Mouse (Mus musculus) mature B cell (primary cell): ENCODE results near the gene Spast.
"Not testable (repeated sequence)": the region's sequence is repeated elsewhere in the genome, so short reads cannot be mapped to it uniquely, and the experiment has no call there.

Experiments
- in situ Hi-C: fragments of 300-500 bp; cut with MboI; formaldehyde crosslinking; loops from 2 replicates; pipeline ENCODE4 v1.14.3; 2019

Gene Spast

GRCm38 (mm10) chr17:74338937-74339804 lies at the start of gene Spast:
Gene Spast (plus strand): TSS chr17:74338987.
- in situ Hi-C loops = no loop called here

DNA sequence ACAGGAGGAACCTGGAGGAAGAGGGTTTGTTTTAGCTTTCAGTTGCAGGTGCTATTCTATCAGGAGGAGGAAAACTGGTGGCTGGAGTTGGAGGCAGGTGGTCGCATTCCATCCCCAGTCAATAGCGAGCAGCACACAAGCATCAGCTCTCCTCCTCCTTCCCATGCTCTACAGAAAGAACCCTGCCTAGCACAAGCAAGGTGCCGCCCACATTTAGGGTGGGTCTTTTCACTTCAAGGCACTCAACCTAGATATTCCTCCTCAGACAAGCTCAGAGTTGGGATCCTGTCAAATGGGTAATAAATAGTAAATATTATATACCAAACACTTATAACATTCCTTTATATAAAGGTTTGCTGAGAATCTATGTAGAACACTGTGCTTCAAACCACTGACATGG lies 48.6 kb upstream of the Spast start:
- in situ Hi-C loops = no loop called here

GRCm38 (mm10) chr17:74290869-74291268 lies 47.9 kb upstream of the Spast start:
- in situ Hi-C loops = no loop called here

GRCm38 (mm10) chr17:74291640-74292361 lies 47.0 kb upstream of the Spast start:
- in situ Hi-C loops = no loop called here

DNA sequence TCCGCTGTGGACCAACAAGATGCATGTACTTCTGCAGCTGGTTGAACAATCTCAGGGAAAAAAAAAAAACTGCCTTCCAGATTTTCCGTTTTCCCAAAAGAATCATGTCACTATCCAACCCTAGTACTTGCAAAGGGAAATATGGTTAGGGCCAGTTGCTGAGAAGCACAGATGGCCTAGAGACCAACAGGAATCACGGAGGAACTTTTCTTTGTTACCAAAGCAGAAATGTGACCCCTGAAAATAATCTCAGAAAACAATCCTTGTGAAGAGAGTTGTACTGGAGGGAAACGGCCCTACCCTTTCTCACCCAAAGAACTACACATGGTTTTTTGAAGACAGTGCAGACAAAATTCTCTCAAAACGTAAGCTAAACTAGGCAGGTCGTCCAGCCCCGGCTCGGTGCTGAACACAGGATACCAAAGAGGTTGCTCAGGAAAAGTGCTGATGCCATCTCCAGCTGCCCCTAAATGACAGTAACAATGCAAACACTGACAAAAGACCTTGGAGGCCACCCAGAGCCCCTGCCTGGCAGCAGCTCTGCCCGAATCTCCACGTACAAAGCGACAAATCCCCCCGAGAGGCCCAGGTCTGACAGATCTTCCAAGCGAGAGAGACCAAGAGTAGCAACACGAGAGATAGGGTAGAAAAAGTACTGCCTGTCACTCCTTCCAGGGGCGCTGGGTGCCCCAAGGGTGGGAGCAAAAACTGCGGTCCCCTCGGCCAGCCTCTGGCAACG lies 44.9 kb upstream of the Spast start:
- in situ Hi-C loops = no loop called here

DNA sequence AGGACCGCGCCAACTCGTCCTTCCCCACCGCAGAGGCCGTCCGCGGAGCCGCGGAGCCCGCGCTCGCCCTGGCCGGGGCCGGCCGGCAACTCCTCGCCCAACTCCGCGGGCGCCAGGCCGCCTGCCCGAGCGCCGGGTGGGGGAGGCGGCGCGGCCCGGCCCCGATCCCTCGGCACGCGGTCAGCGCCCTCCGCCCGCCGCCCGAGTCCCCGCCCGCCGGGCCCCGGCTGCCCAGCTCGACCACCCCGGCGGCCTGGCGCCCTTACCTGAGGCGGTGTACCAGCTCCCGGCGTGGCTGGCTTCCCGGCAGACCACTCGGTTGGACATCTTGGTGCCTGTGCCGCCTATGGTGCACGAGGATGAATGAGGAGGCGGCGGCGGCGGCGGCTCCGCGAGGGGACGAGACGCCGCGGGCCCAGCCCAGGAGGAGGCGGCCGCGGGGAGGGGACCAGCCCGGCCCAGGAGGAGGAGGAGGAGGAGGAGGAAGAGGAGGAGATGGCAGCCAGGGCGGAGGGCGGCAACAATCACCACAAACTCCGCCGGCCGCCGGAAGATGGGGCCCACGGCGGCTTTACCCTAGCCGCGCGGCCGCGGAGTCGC lies 44.3 kb upstream of the Spast start:
- in situ Hi-C loops = no loop called here

- in situ Hi-C loops = no loop called here
Observed at GRCm38 (mm10) chr17:74295026-74295970, 43.5 kb upstream of the Spast start, which contains the start of gene Memo1. Gene Memo1 (minus strand): TSS chr17:74295521.

GRCm38 (mm10) chr17:74296076-74296823 lies 42.5 kb upstream of the Spast start:
- in situ Hi-C loops = no loop called here

GRCm38 (mm10) chr17:74296991-74297390 lies 41.8 kb upstream of the Spast start:
- in situ Hi-C loops = not testable (repeated sequence)

DNA sequence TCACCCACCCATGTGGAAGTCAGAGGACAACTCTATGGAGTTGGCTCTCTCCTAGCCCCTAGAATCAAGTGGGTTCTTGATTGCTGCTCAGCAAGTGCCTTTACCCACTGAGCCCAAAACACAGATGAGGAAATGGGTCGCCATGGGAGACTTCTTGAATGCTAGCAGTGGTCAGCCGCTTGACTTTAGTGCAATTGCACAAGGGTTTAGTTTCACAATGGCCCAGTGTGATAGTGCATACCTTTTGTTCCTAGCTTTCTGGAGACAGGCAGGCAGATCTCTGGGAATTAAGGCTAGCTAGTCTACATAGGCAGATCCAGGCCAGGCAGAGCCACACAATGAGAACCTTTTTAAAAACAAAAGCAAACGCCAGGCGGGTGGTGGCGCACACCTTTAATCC lies 38.7 kb upstream of the Spast start:
- in situ Hi-C loops = no loop called here

- in situ Hi-C loops = no loop called here
Observed at GRCm38 (mm10) chr17:74304060-74304459, 34.7 kb upstream of the Spast start.

- in situ Hi-C loops = no loop called here
Observed at GRCm38 (mm10) chr17:74305616-74306015, 33.2 kb upstream of the Spast start.

GRCm38 (mm10) chr17:74306021-74306420 lies 32.8 kb upstream of the Spast start:
- in situ Hi-C loops = no loop called here

DNA sequence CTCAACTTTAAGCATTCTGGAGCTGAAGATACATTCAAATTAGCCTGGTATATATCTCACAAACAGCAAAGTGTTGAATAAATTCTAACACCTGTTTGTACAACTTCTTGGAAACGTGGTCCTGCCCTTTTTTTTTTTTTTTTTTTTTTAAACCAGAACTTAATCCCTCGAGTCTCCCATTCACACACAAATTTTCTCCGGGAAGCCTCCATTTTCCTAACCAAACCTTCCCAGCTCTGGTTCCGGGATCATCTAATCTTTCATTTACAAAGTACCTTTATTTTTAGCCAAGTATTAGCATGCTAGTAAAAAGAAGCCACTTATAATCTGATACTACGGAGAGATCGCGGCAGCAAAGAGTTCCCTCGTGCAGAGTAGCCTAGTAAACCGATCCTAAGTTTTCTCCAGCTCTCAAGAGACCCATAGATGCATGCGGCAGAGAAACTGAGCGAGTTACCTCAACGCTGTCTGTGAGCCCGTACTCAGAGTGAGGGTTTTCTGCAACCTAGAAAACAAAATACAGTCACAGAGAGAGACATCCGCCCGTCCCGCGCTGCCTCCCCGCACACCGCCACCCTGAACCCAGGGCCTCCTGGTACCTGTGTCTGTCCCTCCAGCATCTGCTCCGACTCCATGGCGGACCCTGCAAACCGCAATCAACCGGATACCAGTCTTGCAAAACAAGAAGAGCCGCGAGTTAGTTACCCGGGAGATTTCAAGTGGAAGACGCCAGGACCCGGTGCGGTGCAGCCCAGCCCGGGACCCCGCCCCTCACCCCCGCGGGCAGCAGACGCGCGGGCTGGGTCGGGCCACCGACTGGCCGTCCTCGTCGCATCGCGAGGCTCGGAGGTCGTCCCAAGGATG lies 23.1 kb upstream of the Spast start:
- in situ Hi-C loops = no loop called here

DNA sequence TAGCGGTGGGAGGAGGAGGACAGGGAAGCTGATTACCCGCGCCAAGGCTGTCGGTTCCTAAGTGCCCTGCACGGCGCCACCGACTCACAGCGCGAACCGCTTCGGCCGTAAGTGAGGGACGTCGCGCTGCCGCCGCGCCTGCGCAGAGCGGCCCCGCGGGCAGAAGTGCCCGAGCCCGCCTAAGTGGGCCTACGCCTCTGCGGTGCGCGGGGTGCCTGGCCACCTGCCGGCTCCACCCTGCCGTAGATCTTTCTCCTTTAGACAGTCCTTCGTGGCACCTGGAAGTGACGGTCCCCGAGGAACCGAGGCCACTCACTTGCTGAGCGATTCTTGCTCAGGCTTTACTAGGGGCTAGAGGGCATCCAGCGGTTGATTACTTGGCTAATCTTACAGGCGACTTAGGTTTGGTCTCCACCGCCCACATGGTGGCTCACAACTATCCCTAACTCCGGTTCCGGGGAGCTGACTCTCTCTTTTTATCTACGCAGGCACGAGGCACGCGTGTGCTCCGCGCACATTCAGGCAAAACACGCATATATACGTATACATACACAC lies 22.4 kb upstream of the Spast start:
- in situ Hi-C loops = no loop called here

GRCm38 (mm10) chr17:74318721-74319120 lies 20.1 kb upstream of the Spast start:
- in situ Hi-C loops = no loop called here

- in situ Hi-C loops = no loop called here
Observed at GRCm38 (mm10) chr17:74322400-74323054, 16.3 kb upstream of the Spast start.

- in situ Hi-C loops = no loop called here
Observed at GRCm38 (mm10) chr17:74323844-74324243, 14.9 kb upstream of the Spast start, which contains the start of gene Dpy30. Gene Dpy30 (minus strand): TSS chr17:74323944.
